Mouse (Mus musculus): Measurements from ENCODE around the gene Brd1. TPM values are rescaled to one million over a fixed set of nuclear protein-coding genes. Genes with fewer than 3 reads are reported as not detected.

The Brd1 gene
- total RNA-seq, 4 experiments from 2014 or later, result 50.8 to 56.4 (median 54.1) TPM

DNA sequence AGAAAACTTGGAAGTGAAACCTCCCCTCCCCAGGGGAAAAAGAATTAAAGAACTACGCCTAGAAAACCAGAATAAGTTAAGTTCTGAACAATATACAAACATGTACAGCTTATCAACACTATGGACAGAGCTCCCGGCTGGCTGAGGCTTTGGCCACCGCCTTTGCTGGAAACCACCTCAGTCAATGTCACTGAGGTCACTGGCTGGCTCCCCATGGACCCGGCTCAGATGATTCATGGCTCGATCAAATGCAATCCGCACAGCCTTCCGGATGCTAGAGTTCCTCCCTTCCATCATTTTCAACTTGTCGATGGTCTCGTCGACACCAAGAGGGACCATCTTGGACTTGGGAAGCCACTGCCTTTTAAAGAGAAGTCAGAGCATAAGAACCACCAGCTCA lies 45.9 kb downstream of the Brd1 start:
- no peak for DNase-seq (ENCODE audit: low spot score in 2 of 2)

DNA sequence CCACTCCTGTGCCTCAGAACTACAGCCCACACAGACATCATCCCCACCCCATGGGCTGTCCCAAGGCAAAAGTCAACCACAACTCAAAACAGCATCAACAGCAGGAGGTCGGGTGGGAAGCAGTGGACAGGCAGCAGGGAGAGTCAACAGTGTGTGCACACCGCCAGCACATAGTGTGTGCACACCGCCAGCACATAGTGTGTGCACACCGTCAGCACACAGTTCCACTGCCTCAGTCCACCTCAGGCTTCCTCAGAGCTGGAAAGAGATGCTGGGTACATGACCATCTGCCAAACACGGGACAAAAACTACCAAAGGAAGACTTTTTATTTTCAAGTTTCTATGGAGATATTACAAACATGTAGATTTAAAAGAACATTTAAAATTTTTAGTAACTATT lies 47.3 kb downstream of the Brd1 start:
- no peak for DNase-seq (ENCODE audit: low spot score in 2 of 2)

DNA sequence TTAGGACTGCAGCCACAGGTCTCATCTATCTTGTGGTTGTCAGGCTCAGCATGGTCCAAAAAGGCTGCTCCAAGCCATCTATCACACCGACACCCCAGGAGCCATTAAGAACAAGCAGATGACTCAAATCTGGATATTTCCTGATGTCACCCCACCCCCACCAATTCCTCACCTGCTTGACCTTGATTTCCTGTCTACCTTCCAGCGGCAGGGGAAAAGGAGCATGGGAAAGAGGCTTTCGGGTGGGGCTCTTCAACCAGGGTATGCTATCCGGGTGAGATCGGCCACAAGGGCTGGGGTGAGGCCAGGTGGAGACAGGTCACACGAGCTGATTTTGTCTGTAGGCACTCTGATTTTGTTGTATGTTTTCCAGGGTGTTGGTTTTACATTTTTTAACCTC lies 50.0 kb downstream of the Brd1 start:
- no peak for DNase-seq (ENCODE audit: low spot score in 2 of 2)

DNA sequence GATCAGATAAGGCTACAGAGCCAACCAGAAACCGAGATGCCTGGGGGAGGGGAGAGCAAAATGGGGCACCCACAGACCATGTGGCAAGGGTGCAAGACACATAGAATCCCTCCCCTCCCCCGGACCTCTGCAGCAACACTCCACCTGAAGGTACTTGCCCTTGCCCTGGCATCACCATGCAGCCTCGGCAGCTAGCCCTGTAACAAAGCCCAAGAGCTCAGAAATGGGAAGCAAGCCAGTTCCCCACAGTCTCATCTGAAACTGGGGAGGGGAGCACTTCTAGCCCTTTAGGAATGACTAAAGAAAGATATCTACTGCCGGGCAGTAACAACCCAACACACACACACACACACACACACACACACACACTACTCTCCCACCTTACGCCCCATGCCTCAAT lies 53.1 kb downstream of the Brd1 start:
- no peak for DNase-seq (ENCODE audit: low spot score in 2 of 2)

DNA sequence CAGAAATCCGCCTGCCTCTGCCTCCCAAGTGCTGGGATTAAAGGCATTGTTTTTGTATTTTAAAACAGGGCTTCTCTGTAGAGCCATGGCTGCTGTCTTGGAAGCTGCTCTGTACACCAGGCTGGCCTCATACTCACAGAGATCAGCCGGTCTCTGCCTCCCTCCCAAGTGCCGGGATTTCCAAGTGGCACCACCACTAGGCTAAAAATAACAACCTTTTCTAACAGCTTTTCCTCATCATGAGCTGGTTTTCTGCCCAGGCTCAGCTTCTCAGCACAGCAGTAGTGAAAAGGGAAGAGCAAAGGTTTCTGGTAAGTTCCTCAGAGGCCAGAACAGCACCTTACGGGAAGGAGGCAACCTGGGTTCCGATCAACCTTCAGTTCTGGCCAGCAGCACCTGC lies 56.5 kb downstream of the Brd1 start:
- no peak for DNase-seq (ENCODE audit: low spot score in 2 of 2)

DNA sequence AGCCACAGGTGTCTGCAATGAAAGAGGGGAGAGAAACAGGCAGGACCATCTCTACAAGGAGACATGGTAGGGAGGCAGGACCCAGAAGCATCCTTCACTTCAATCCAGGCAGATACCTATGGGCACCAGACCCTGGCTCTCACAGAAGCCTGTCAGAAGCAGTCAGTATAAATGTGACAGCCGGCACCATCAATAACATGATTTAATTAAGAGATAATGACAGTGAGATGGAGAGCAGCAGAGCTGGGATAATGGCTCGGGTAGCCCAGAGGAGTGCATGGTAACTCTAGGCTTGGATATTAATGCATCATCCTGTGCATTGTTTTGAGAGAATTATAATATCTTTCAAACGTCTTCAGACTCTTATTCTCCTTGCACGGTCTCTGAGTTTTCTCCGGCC lies 58.0 kb downstream of the Brd1 start:
- no peak for DNase-seq (ENCODE audit: low spot score in 2 of 2)

DNA sequence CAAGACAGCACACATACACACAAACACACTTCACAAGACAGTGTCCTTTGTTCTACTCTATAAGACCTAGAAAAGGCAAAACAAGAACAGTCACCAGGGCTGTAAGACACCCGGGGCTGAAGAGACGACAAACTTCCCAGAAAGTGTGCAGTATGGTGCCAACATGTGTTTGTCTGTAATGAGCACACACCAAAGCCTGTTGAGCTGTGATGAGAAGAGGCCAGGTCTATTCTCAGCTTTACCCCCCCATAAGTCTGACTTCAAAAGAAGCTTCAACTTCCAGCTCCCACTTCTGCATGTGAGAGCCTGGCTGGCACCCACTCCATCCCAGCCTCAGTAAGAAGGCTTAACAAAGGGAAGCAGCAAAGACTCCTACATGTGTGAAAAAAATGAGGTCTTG lies 65.3 kb downstream of the Brd1 start:
- no peak for DNase-seq (ENCODE audit: low spot score in 2 of 2)

DNA sequence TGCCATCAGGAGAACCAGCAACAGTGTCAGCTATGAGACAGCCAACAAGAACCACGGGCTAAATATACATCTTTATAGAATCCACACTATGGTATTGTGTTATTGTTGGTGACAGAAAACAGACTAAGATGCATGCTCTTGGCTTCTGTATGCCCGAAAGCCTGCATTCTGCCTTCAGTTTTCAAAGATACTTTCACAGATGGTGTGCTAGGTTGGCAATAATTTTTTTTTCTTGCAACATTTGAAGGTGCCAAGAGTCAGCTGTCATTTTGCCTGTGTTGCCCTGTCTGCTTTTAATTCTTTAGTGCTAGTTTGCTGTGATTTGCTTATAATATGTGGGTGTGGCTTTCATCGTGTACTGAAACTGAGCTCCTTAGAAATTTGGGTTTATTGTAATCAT lies 66.4 kb downstream of the Brd1 start:
- DNase-seq (ENCODE audit: low spot score in 2 of 2), result no peak

DNA sequence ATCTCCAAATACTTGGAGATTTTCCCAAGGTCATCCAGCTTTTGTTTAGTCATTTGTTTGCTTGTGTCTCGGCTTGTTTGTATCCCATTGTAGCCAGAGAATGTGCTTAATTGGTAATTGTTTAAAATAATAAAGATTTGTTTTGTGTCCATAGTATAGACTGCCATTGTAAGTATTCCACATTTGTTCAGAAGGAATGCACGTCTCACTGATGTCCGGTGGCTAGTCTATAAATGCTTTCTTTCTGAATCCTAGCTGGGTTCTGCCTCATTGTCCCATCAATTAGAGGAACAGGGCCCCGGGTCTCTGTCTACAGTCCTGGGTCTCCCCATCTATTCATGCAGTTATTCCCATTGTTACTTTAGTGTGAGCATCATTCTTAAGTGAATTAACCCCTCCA lies 68.2 kb downstream of the Brd1 start:
- no peak for DNase-seq (ENCODE audit: low spot score in 2 of 2)

DNA sequence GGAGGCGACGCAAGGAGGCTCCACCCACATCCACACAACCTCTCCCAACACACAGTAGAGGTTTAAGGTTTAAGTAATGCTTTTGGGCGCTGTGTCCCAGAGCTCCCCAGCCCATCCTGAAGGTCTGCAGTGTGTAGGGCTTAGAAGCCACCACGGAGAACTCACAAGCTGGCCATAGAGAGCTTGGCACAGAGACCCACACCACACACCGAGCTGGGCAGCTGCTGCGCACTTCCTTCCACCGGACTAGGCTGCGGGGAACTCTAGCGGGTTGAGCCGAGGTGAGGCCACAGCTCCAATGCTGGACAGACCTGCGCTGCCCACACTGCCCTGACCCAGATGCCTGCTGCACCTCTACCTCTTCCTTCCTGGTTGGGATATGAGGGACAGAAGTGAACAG lies 71.0 kb downstream of the Brd1 start:
- no peak for DNase-seq (ENCODE audit: low spot score in 2 of 2)

DNA sequence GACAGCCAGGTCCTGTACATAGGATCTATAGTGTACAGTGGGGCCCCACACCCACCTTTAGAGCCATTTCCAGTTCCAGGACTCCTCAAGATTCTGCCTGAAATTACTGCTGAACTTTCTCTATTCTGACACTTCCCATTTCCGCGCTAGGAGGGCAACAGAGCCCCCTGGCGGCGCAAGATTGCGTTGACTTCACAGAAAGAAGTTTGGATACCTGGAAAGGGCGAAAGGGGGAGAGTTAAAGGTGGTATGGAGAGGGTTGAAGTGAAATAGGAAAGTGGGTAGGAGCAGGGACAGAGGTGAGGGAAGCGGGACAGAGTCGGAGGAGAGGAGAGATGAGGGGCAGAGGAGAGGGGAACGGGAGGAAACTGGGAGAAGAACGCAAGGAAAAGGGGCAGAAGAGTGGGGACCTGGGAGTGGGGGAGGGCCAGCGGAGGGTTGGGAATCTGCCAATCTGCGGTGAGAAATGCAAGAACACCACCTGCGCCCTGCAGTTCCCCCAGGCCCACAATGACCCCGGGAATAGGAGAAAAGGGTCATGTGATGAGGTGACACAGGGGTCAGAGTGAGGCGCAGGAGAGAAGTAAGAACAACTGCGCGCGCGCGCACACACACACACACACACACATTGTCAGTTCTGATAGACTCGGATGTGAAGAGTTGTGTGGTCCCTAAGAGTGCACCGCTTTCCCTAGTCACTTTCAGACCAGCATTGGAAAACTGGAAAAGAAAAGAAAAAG lies 71.8 kb downstream of the Brd1 start:
- peak in 1 of 2 experiments; percentile 37 for DNase-seq (ENCODE audit: low spot score in 2 of 2)

DNA sequence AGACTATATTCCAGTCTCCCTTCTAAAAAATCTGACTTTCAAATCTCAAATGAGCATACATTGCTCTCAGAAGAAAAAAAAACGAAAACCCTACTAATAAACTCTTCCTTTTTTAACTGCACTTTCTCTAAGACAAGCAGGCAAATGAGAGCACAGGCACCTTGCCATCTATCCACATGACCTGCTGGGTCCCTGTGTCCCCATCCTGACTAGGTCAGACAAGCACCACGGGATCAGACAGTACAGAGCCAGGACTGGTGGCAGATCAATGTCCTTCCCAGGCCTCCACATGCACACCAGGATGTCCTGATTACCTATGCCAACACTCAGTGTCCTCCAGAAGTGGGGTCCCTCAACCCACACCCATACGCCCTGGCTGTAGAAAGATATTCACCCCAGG lies 72.4 kb downstream of the Brd1 start:
- DNase-seq (ENCODE audit: low spot score in 2 of 2), result no peak

DNA sequence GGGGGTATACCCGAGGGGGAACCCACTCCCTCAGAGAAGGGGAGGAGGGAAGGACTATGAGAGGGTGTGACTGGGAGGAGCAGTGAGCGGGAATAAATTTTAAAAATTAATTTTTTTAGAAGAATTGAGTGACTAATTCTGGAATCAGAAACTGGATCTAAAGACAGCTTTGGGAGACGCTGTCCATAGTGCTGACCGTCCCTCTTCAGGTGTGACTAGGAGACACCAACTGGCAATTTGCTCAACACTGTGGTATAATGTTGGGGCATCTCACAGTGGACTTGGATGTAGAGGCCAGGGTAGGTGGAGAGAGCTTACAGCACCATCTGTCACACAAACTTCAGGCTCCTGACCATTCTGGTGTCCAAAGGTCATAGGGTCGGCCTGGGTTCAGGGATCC lies 82.0 kb downstream of the Brd1 start:
- no peak for DNase-seq (ENCODE audit: low spot score in 2 of 2)

DNA sequence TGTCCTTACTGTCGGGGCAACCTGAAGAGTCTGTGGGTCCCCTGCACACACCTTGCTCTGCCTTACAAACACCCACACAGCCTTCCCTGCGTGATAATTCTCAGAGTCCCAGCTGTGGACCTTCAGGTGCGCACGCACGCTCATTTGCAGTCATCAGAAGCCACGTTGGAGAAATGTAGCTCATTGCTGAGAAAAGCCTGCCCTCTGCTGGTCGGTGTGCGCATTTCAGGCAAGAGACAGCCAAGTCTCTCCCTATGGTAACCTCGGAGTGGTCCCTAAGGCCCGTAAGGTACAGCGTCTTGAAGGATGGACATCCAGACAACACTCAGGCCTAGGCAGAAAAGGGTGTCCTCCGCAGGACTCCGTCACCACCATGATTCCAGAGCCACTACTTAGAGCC lies 83.0 kb downstream of the Brd1 start:
- DNase-seq (ENCODE audit: low spot score in 2 of 2), result peak; percentile 57 to 77

Other genes with a start within 250 kb of the Brd1 start
- not detected for gene Zdhhc25, start 133.9 kb downstream of the Brd1 start, total RNA-seq (2022)
- 10 to 100 TPM in 2 of 4 experiments, 1 to 10 TPM in 2; 9.8 to 11.1 (median 10.1) TPM for gene Zbed4, start 17.4 kb upstream of the Brd1 start, total RNA-seq (2022)
- 10 to 100 TPM; 11.3 to 16.7 (median 14.3) TPM for gene Alg12, start 85.1 kb upstream of the Brd1 start, total RNA-seq (2022)
- gene Creld2, start 85.4 kb upstream of the Brd1 start, total RNA-seq (2022), result 10 to 100 TPM; 15.0 to 35.2 (median 26.0) TPM
- 10 to 100 TPM; 32.4 to 44.2 (median 38.4) TPM for gene Pim3, start 128.0 kb upstream of the Brd1 start, total RNA-seq (2022)
- 1 to 10 TPM; 1.2 to 4.3 (median 2.7) TPM for gene Ttll8, start 220.2 kb upstream of the Brd1 start, total RNA-seq (2022)
- 100 to 1,000 TPM; 114 to 176 (median 137) TPM for gene Mlc1, start 244.8 kb upstream of the Brd1 start, total RNA-seq (2022)
- under 1 TPM in 1 of 4 experiments, not detected in 3; 0.29 TPM for gene Mov10l1, start 248.7 kb upstream of the Brd1 start, total RNA-seq (2022)

All from layer of hippocampus, adult 8-10 months (tissue).